Mouse (Mus musculus): ENCODE measurements around the gene Tmem247.

GRCm38 (mm10) chr17:86876940-86877339, 40.2 kb upstream of the Tmem247 start:
- no peak for TF ChIP-seq CTCF (IDR thresholded peaks at IDR 0.05; ENCODE audit: borderline replicate concordance, extremely low read depth, insufficient read depth, insufficient read length)
- no peak for TF ChIP-seq POLR2A (IDR thresholded peaks at IDR 0.05; ENCODE audit: borderline replicate concordance, extremely low read depth, insufficient read depth, insufficient read length, poor library complexity, severe bottlenecking)

Data from brain, embryonic 14.5 days (tissue).